Mouse (Mus musculus) heart, postnatal 0 days (tissue): Measurements from ENCODE around the gene Ankrd27. TPM values are rescaled to one million over a fixed set of nuclear protein-coding genes. Genes with fewer than 3 reads are reported as not detected.
A peak's percentile ranks its signal among the peaks of the same experiment; 100 is the strongest.

Experiments
- ATAC-seq: fragments of 200-750 bp; cut with Nextera tagmentation; 2 replicates; pipeline ENCODE4 v1.8.0; 2017; ENCODE audit warnings: low read depth, moderate number of reproducible peaks, moderate library complexity; ENCODE audit not compliant: insufficient read depth
- DNase-seq: peaks from one replicate; pipeline ENCODE4 v3.0.0-alpha.2; 2016; ENCODE audit warnings: low spot score
- H3K27ac ChIP-seq: fragments of 300-500 bp; sonication (generic); 2 replicates; pipeline ENCODE4 v1.5.1; 2014; ENCODE audit warnings: low read depth, mild to moderate bottlenecking
- H3K27me3 ChIP-seq: fragments of 300-500 bp; sonication (generic); 2 replicates; pipeline ENCODE4 v1.6.1; 2014; ENCODE audit warnings: low read length, mixed read lengths; ENCODE audit not compliant: control insufficient read depth, insufficient read depth
- H3K36me3 ChIP-seq: fragments of 300-500 bp; sonication (generic); replicated peaks from 2 replicates; pipeline ENCODE4 v1.6.1; 2014; ENCODE audit warnings: low read length, mixed read lengths; ENCODE audit not compliant: control insufficient read depth, insufficient read depth
- H3K4me1 ChIP-seq: fragments of 300-500 bp; sonication (generic); 2 replicates; pipeline ENCODE4 v1.6.1; 2014; ENCODE audit warnings: antibody characterized with exemption; ENCODE audit not compliant: control insufficient read depth, insufficient read depth
- H3K4me2 ChIP-seq: fragments of 300-500 bp; sonication (generic); 2 replicates; pipeline ENCODE4 v1.6.1; 2014; ENCODE audit warnings: low read depth, mild to moderate bottlenecking, low read length, moderate library complexity
- H3K4me3 ChIP-seq: fragments of 300-500 bp; sonication (generic); 2 replicates; pipeline ENCODE4 v1.5.1; 2014; ENCODE audit warnings: low read depth, low read length
- H3K9ac ChIP-seq: fragments of 300-500 bp; sonication (generic); replicated peaks from 2 replicates; pipeline ENCODE4 v1.6.1; 2014; ENCODE audit warnings: low read depth, low read length, mixed read lengths
- H3K9me3 ChIP-seq: fragments of 300-500 bp; sonication (generic); replicated peaks from 2 replicates; pipeline ENCODE4 v1.6.1; 2016; ENCODE audit warnings: low read length; ENCODE audit not compliant: control insufficient read depth
- CTCF ChIP-seq: IDR thresholded peaks from 2 replicates; pipeline ENCODE4 v1.5.1; 2016; ENCODE audit warnings: antibody characterized with exemption, control low read depth, low read depth
- EP300 ChIP-seq: IDR thresholded peaks from 2 replicates; pipeline ENCODE4 v1.6.1; 2016; ENCODE audit warnings: antibody characterized with exemption, low read depth
- WGBS: fragments of 180-500 bp; shearing (Covaris S2); extraction: QIAGEN DNeasy Blood & Tissue Kit; methylation state at CpG from one replicate; pipeline ENCODE4 v1.1.7; 2014; 5-methylcytosine and 5-hydroxymethylcytosine counted together
- polyA plus RNA-seq: library from polyadenylated mRNA; unstranded; fragments of >200 nt; fragmentation: Nextera tagmentation; extraction: Ambion mirVana; gene quantifications from 2 replicates; pipeline ENCODE4 v1.2.1, GENCODE M21; 2015
- total RNA-seq: library from RNA; depleted of rRNA; stranded (reverse); fragments of >200 nt; gene quantifications from 2 replicates; pipeline ENCODE4 v1.2.3, GENCODE M21; 2014; ENCODE audit warnings: low replicate concordance

Gene Ankrd27
- total and polyA plus RNA-seq, 2 experiments from 2014 or later = 8.9 to 19.3 TPM

DNA sequence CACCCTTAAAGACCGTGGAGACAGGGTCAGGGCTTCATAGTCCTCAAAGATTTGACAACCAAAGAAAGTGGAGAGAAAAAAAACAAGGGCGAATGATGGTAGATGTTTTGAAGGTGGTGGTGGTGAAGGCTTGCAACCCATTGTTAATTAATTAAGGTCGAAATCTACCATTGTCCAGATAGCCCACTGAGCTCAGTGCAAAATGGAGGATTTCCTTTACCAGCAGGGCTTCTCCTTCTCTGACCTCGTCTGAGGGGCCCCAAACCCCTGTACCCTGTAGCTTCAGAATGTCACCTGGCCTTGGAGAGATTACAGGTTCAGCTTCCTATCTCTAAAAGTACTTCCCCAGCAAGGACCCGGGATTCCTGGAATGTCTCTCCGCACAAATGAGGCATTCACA lies 71.8 kb downstream of the Ankrd27 start:
- WGBS = 29% methylated on average over 6 of the region's 6 CpGs
- Histone ChIP-seq H3K27me3 (no peaks in the 10 kb centered on the region), H3K4me1 (no peaks in the 10 kb centered on the region), H3K36me3 (no peaks in the 10 kb centered on the region), H3K4me2 (no peak overlapping the region), H3K9ac (no peak overlapping the region), H3K27ac (no peak overlapping the region), H3K4me3 (no peak overlapping the region), H3K9me3 (no peaks in the 10 kb centered on the region)
- DNase-seq (no peak), ATAC-seq (no peak)
- TF ChIP-seq EP300 (no peak), CTCF (no peak)

DNA sequence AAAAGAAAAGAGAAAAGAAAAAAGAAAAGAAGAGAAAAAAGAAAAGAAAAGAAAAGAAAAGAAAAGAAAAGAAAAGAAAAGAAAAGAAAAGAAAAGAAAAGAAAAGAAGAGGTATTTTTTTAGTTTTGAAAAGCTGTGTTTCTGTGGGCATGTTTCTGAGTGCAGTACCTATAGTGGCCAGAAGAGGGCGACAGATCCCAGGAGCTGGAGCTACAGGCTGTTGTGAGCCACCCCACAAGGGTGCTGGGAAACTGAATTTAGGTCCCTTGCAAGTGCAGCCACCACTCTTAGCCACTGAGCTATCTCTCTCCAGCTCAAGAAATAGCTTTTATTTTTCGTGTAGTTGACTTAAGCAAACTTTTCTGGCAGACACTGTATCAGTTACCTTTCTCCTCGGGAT lies 73.1 kb downstream of the Ankrd27 start:
- no peak overlapping the region for H3K4me3 ChIP-seq
- DNase-seq (no peak), ATAC-seq (no peak)
- H3K4me1 ChIP-seq = no peaks in the 10 kb centered on the region
- H3K36me3 ChIP-seq = no peaks in the 10 kb centered on the region
- H3K4me2 ChIP-seq = no peak overlapping the region
- H3K27ac ChIP-seq = no peak overlapping the region
- H3K27me3 ChIP-seq = no peaks in the 10 kb centered on the region
- H3K9ac ChIP-seq = no peak overlapping the region
- peak; percentile 50 for TF ChIP-seq CTCF
- TF ChIP-seq EP300 = no peak
- 60% methylated on average over 3 of the region's 3 CpGs for WGBS
- no peaks in the 10 kb centered on the region for H3K9me3 ChIP-seq

DNA sequence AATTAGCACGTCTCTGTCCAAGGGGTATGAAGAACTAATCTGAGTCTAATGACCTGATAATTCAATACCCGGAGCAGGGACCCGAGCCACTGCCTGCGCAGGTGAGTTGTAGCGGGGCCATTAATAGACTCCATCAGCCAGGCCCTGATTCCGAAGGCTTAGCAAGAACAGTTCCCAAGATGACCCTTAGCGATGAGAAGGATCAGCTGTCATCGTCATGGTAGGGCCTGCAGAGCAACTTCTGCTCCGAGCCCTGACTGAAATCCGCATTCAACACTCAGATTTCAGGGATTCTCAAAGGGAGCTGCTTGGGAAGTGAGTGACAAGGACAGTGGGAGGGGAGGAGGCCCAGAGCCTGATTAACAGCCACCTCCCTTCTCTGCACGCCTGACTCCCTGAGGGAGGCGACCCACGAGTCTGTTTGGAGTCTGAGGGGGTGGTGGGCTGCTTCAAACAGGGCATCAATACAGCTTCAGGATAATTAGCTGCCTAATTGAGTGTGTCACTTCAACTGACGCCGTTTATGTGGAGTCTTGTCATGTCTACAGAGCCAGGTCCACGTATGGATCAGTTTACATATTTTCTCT lies 77.8 kb downstream of the Ankrd27 start:
- no peak for DNase-seq
- WGBS = 61% methylated on average over 16 of the region's 16 CpGs
- H3K27ac ChIP-seq = no peak overlapping the region
- no peak overlapping the region for H3K4me3 ChIP-seq
- H3K27me3 ChIP-seq = no peaks in the 10 kb centered on the region
- no peaks in the 10 kb centered on the region for H3K9me3 ChIP-seq
- H3K9ac ChIP-seq = no peak overlapping the region
- TF ChIP-seq CTCF (no peak), EP300 (no peak)
- H3K4me2 ChIP-seq = no peak overlapping the region
- H3K4me1 ChIP-seq = no peaks in the 10 kb centered on the region
- ATAC-seq = no peak
- H3K36me3 ChIP-seq = no peaks in the 10 kb centered on the region

GRCm38 (mm10) chr7:35668066-35669041 lies 82.3 kb downstream of the Ankrd27 start:
- TF ChIP-seq EP300 = no peak
- TF ChIP-seq CTCF = no peak
- Histone ChIP-seq H3K27ac (no peak overlapping the region), H3K4me1 (no peaks in the 10 kb centered on the region), H3K9me3 (no peaks in the 10 kb centered on the region), H3K4me3 (no peak overlapping the region), H3K9ac (no peak overlapping the region), H3K27me3 (no peaks in the 10 kb centered on the region), H3K4me2 (no peak overlapping the region), H3K36me3 (no peaks in the 10 kb centered on the region)
- DNase-seq (no peak), ATAC-seq (no peak)
- WGBS = 61% methylated on average over 18 of the region's 18 CpGs

- 71% methylated on average over 4 of the region's 4 CpGs for WGBS
- ATAC-seq = no peak
- H3K9ac ChIP-seq = no peak overlapping the region
- no peaks in the 10 kb centered on the region for H3K4me1 ChIP-seq
- no peak overlapping the region for H3K4me2 ChIP-seq
- H3K27me3 ChIP-seq = no peaks in the 10 kb centered on the region
- H3K36me3 ChIP-seq = no peaks in the 10 kb centered on the region
- TF ChIP-seq EP300 (no peak), CTCF (no peak)
- H3K4me3 ChIP-seq = no peak overlapping the region
- H3K27ac ChIP-seq = no peak overlapping the region
- H3K9me3 ChIP-seq = no peaks in the 10 kb centered on the region
- no peak for DNase-seq
These were observed 92.9 kb downstream of the Ankrd27 start for GRCm38 (mm10) chr7:35678976-35679375.
